Mouse (Mus musculus): ENCODE measurements around the gene Sdccag8. TPM values are rescaled to one million over a fixed set of nuclear protein-coding genes. Genes with fewer than 3 reads are reported as not detected.
"Not testable (repeated sequence)": the region's sequence is repeated elsewhere in the genome, so short reads cannot be mapped to it uniquely, and the experiment has no call there.

Gene Sdccag8
- total RNA-seq, 2 experiments from 2014 or later, result 10.5 to 23.4 TPM

- peak; percentile 68 for ATAC-seq (replicated peaks; ENCODE audit: poor library complexity, severe bottlenecking)
These were observed 12.9 kb downstream of the Sdccag8 start for GRCm38 (mm10) chr1:176827365-176827764.

- ATAC-seq (replicated peaks; ENCODE audit: poor library complexity, severe bottlenecking), result peak; percentile 29
These were observed 13.6 kb downstream of the Sdccag8 start for GRCm38 (mm10) chr1:176827945-176828485.

DNA sequence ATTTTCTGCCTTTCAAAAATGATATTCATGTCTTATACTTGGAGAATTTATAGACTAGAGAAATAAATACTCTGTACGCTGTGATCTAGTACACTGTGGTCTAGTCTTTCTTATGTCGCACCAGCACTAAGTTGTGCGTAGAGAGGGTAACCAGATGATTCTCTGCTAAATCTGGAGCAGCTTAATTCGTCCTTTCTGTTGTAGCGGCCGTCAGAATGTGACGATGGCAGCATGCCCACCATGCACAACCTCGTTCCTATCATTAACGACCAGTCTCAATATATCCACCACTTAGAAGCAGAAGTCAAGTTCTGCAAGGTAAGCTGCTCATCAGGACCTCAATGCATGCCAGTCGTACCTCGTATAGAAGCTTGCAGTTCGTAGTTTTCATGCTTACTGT is 14.2 kb downstream of the Sdccag8 start:
- ATAC-seq (replicated peaks; ENCODE audit: poor library complexity, severe bottlenecking), result no peak

DNA sequence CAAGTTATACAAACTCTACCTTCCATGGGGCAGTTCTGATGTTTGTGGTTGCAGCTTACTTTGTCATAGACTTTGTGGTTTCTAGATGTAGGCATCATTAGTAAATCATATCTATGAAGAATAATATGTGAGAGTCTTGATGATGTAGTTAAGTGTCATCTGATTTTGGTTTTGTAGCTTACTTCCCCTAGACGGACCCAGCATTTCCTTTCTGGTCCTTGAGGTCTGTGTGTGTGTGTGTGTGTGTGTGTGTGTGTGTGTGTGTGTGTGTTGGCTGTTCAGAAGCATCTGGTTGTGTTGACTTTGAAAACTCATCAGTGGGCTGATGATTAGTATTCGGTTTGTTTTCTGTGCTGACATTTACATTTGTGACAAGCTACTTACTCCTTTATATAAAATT is 17.6 kb downstream of the Sdccag8 start:
- ATAC-seq (replicated peaks; ENCODE audit: poor library complexity, severe bottlenecking), result no peak

GRCm38 (mm10) chr1:176832607-176833006 is 18.1 kb downstream of the Sdccag8 start:
- peak; percentile 52 for ATAC-seq (replicated peaks; ENCODE audit: poor library complexity, severe bottlenecking)

DNA sequence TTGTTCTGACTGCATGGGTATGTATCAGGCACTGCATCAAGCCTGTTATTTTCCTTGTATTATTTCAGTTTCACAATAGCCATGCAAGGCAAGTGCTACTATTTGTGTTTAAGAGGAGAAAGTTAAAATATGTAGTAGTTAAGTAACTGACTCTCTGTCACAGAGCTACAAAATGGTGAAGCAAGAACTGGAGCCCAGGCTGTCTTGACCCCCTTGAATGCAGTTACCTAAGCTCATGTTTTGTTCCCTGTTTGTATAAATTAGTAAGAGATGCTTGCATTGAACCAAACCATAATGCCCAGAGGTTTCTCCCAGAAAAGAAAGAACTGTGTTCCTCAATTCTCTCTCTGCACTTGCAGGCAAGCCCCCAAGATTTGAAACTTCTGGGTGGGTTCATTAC is 18.8 kb downstream of the Sdccag8 start:
- ATAC-seq (replicated peaks; ENCODE audit: poor library complexity, severe bottlenecking), result peak; percentile 37

DNA sequence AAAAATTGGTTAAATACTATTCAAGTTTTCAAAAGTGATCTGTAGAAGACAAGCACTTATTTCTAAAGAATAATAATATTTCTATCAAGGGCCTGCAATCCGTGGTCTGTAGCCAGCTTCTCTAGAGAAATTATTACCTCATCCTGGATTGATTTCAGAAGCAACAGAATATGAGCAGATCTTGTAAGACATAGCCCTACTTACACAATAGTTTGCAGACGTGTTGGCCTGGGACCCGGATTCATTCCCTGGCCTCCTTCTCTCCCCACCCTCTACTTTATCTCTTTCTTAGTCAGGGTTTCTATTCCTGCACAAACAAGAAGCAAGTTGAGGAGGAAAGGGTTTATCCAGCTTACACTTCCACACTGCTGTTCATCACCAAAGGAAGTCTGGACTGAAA is 19.5 kb downstream of the Sdccag8 start:
- peak; percentile 70 for ATAC-seq (replicated peaks; ENCODE audit: poor library complexity, severe bottlenecking)

GRCm38 (mm10) chr1:176834880-176835279 is 20.4 kb downstream of the Sdccag8 start:
- ATAC-seq (replicated peaks; ENCODE audit: poor library complexity, severe bottlenecking), result no peak

GRCm38 (mm10) chr1:176835501-176836294 is 21.2 kb downstream of the Sdccag8 start:
- peak; percentile 15 for ATAC-seq (replicated peaks; ENCODE audit: poor library complexity, severe bottlenecking)

DNA sequence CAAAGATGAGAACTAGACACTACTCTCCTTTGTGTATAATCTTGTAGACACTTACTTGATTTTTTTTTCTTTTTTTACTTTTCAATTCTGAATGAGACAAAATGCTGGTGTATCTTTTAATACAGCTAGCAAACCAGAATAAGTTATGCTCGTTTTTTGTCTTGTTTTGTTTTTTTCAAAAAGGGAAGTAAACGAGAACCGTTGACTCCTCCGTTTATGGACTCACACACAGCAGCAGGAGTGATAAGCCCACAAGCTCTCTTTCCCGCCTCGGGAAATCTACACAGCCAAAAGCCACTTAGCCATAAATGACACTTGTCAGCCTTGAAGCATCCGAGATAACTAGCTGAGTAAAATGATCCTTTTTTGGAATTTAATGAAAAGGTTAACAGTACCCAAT is 22.1 kb downstream of the Sdccag8 start:
- ATAC-seq (replicated peaks; ENCODE audit: poor library complexity, severe bottlenecking), result not testable (repeated sequence)

- peak; percentile 94 for ATAC-seq (replicated peaks; ENCODE audit: poor library complexity, severe bottlenecking)
These were observed 30.9 kb downstream of the Sdccag8 start for GRCm38 (mm10) chr1:176845082-176845977.

GRCm38 (mm10) chr1:176847118-176847859 is 32.8 kb downstream of the Sdccag8 start:
- no peak for ATAC-seq (replicated peaks; ENCODE audit: poor library complexity, severe bottlenecking)

- ATAC-seq (replicated peaks; ENCODE audit: poor library complexity, severe bottlenecking), result no peak
These were observed 34.3 kb downstream of the Sdccag8 start for GRCm38 (mm10) chr1:176848613-176849290.

GRCm38 (mm10) chr1:176849377-176849776 is 34.9 kb downstream of the Sdccag8 start:
- no peak for ATAC-seq (replicated peaks; ENCODE audit: poor library complexity, severe bottlenecking)

- no peak for ATAC-seq (replicated peaks; ENCODE audit: poor library complexity, severe bottlenecking)
These were observed 36.9 kb downstream of the Sdccag8 start for GRCm38 (mm10) chr1:176851401-176851800.

DNA sequence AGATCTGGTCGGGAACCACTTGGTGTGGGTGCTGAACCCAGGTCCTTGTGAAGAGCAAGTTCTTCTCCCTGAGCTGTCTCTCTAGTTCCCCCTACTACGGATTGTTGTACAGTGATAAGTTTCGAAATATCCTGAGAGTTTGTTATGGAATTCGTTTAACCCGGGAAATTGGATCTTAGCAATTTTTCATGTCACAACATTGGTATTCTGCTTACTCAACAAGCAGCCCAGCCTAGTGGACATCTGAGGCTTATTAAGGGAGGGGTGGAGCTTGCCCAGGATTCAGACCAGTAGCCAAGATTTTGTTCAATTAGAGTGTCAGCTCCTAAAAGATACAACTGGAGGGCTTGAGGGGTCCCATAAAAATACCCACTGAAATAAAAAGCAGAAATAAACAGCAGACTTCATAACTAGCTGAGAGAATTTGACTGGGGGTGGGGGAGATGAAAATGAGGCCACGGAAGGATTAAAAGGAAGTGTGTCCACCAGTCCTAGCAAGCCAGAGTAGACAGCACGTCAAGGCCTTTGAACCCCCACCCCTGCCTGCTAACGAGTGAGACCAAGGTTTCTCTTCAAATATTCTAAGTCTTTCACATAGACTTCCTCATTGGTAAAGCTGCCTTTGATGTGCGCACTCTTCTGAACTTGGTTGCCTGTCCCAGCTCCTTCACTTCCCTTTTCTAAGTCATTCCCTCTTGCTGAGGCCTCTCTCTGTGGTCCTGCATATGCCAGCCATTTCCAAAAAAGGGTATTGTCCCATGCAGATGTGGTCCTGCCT is 38.5 kb downstream of the Sdccag8 start:
- peak; percentile 92 for ATAC-seq (replicated peaks; ENCODE audit: poor library complexity, severe bottlenecking)

- peak; percentile 91 for ATAC-seq (replicated peaks; ENCODE audit: poor library complexity, severe bottlenecking)
These were observed 47.7 kb downstream of the Sdccag8 start for GRCm38 (mm10) chr1:176861981-176862644.

GRCm38 (mm10) chr1:176870501-176870900 is 56.0 kb downstream of the Sdccag8 start:
- ATAC-seq (replicated peaks; ENCODE audit: poor library complexity, severe bottlenecking), result no peak

All from granulocyte monocyte progenitor cell, adult 5-6 weeks (primary cell).